Mouse (Mus musculus) mouse embryonic stem cell (cell line): ENCODE data around the gene Rab11fip5.

ENCODE experiments used
- in situ Hi-C, 2 experiments: fragments of 300-500 bp; cut with MboI; formaldehyde crosslinking; loops; 1 replicate in 1 of 2; 3 replicates in 1 of 2; pipeline ENCODE4 v1.14.3; 2019 to 2020; ENCODE audit warnings: low sequenced_read_pairs in 2 of 2, low pct_unique_long_range_greater_than_20kb in 1 of 2, mixed read lengths in 1 of 2; ENCODE audit not compliant: unreplicated experiment in 1 of 2

The Rab11fip5 gene

GRCm38 (mm10) chr6:85333000-85333669 lies 41.3 kb downstream of the Rab11fip5 start, which contains the start of gene Sfxn5:
TSS of gene Sfxn5 (minus strand) at chr6:85333422.
- in situ Hi-C loops, result no loop called here

- in situ Hi-C loops, result no loop called here
Measured at GRCm38 (mm10) chr6:85332351-85332999, 42.0 kb downstream of the Rab11fip5 start.

- in situ Hi-C loops, result no loop called here
Measured at GRCm38 (mm10) chr6:85331736-85332135, 42.7 kb downstream of the Rab11fip5 start.

- in situ Hi-C loops, result no loop called here
Measured at GRCm38 (mm10) chr6:85331221-85331735, 43.2 kb downstream of the Rab11fip5 start.

GRCm38 (mm10) chr6:85329666-85330185 lies 44.7 kb downstream of the Rab11fip5 start:
- in situ Hi-C loops, result no loop called here

GRCm38 (mm10) chr6:85326564-85326963 lies 47.9 kb downstream of the Rab11fip5 start:
- in situ Hi-C loops, result no loop called here

GRCm38 (mm10) chr6:85325109-85325508 lies 49.3 kb downstream of the Rab11fip5 start:
- in situ Hi-C loops, result no loop called here

- in situ Hi-C loops, result no loop called here
Measured at GRCm38 (mm10) chr6:85320445-85320866, 54.0 kb downstream of the Rab11fip5 start.

GRCm38 (mm10) chr6:85316211-85316610 lies 58.2 kb downstream of the Rab11fip5 start:
- in situ Hi-C loops, result loop anchor here in 1 of 2 experiments (5.0 to 10.0 kb wide), 2 partner anchors 59 to 151 kb away; no protein-coding TSS in a partner anchor

GRCm38 (mm10) chr6:85314064-85314798 lies 60.2 kb downstream of the Rab11fip5 start:
- in situ Hi-C loops, result loop anchor here in 1 of 2 experiments (10.0 kb wide), 1 partner anchor 149 kb away; no protein-coding TSS in a partner anchor

GRCm38 (mm10) chr6:85307894-85308293 lies 66.5 kb downstream of the Rab11fip5 start:
- in situ Hi-C loops, result no loop called here

GRCm38 (mm10) chr6:85306375-85306774 lies 68.1 kb downstream of the Rab11fip5 start:
- in situ Hi-C loops, result no loop called here

- in situ Hi-C loops, result no loop called here
Measured at GRCm38 (mm10) chr6:85305826-85306225, 68.6 kb downstream of the Rab11fip5 start.

GRCm38 (mm10) chr6:85304966-85305365 lies 69.5 kb downstream of the Rab11fip5 start:
- in situ Hi-C loops, result no loop called here

GRCm38 (mm10) chr6:85302326-85303055 lies 71.9 kb downstream of the Rab11fip5 start:
- in situ Hi-C loops, result no loop called here

- in situ Hi-C loops, result no loop called here
Measured at GRCm38 (mm10) chr6:85295384-85296167, 78.9 kb downstream of the Rab11fip5 start.

- in situ Hi-C loops, result no loop called here
Measured at GRCm38 (mm10) chr6:85294004-85294379, 80.4 kb downstream of the Rab11fip5 start.
